Mouse (Mus musculus) ES-Bruce4 (cell line): ENCODE data around the gene Dnah11.

Experiments
- CTCF ChIP-seq: IDR thresholded peaks from one replicate; pipeline ENCODE4 v1.8.1; 2011; ENCODE audit warnings: low read depth, low read length
- EP300 ChIP-seq: IDR thresholded peaks from 2 replicates; pipeline ENCODE4 v1.6.1; 2011; ENCODE audit warnings: low read depth, low read length; ENCODE audit not compliant: insufficient read depth
- POLR2A ChIP-seq: IDR thresholded peaks from one replicate; pipeline ENCODE4 v1.8.1; 2011; ENCODE audit warnings: low read length; ENCODE audit not compliant: insufficient read depth

DNA sequence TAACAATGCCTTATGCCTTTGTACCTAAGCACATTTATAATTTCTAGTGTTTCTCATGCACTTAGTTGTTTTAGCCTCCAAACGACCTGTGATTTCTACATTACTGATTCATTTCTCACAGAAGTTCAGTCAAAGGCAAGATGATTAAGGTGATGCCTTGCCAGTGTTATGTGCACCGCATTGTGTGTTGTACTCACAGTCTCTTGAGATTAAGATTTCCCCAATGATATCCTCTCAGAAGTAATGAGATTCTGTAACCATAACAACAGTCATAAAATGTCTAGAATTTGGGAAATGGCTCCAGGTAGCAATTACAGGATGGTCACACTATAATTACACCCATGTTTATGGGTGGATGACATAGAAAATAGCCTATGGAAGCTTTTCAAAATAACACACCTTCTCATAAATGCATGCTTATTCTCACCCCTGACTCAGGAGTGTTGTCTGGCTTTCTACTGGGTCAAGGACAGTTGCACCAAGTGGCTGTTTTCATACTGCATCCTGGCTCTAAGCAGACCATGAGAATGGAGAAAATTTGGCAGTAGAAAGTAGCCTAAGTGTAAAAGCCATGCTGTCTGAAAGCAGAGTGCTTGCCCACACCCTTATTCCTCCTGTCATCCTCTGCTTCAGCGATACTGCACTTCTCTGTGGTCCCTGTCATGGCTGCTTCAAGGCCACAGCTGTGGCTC is 126.5 kb downstream of the Dnah11 start:
- TF ChIP-seq CTCF (no peak), POLR2A (no peak), EP300 (no peak)
